Mouse (Mus musculus) neural tube, embryonic 15.5 days (tissue): ENCODE results near the gene Jup. TPM values are rescaled to one million over a fixed set of nuclear protein-coding genes. Genes with fewer than 3 reads are reported as not detected.

Experiments used
- ATAC-seq: fragments of 200-750 bp; cut with Nextera tagmentation; 2 replicates; pipeline ENCODE4 v1.8.0; 2017; ENCODE audit warnings: mild to moderate bottlenecking, moderate TSS enrichment, moderate library complexity; ENCODE audit not compliant: low FRiP score
- H3K27ac ChIP-seq: fragments of 300-500 bp; sonication (generic); replicated peaks from 2 replicates; pipeline ENCODE4 v1.5.1; 2015; ENCODE audit warnings: mild to moderate bottlenecking, inconsistent platforms
- H3K27me3 ChIP-seq: fragments of 300-500 bp; sonication (generic); replicated peaks from 2 replicates; pipeline ENCODE4 v1.6.1; 2015; ENCODE audit warnings: inconsistent platforms
- H3K36me3 ChIP-seq: fragments of 300-500 bp; sonication (generic); 2 replicates; pipeline ENCODE4 v1.6.1; 2015; ENCODE audit warnings: inconsistent platforms
- H3K4me1 ChIP-seq: fragments of 300-500 bp; sonication (generic); 2 replicates; pipeline ENCODE4 v1.6.1; 2015; ENCODE audit warnings: inconsistent platforms
- H3K4me2 ChIP-seq: fragments of 300-500 bp; sonication (generic); 2 replicates; pipeline ENCODE4 v1.6.1; 2015; ENCODE audit warnings: inconsistent platforms, mild to moderate bottlenecking, moderate library complexity
- H3K4me3 ChIP-seq: fragments of 300-500 bp; sonication (generic); replicated peaks from 2 replicates; pipeline ENCODE4 v1.5.1; 2015; ENCODE audit warnings: mild to moderate bottlenecking, inconsistent platforms
- H3K9ac ChIP-seq: fragments of 300-500 bp; sonication (generic); replicated peaks from 2 replicates; pipeline ENCODE4 v1.6.1; 2015; ENCODE audit warnings: mild to moderate bottlenecking, inconsistent platforms
- H3K9me3 ChIP-seq: fragments of 300-500 bp; sonication (generic); replicated peaks from 2 replicates; pipeline ENCODE4 v1.6.1; 2016; ENCODE audit warnings: inconsistent platforms
- WGBS: fragments of 180-500 bp; shearing (Covaris S2); methylation state at CpG from one replicate; pipeline ENCODE4 v1.1.7; 2015; ENCODE audit warnings: mixed read lengths; 5-methylcytosine and 5-hydroxymethylcytosine counted together
- polyA plus RNA-seq: library from polyadenylated mRNA; unstranded; fragments of >200 nt; fragmentation: Nextera tagmentation; extraction: Ambion mirVana; gene quantifications from 2 replicates; pipeline ENCODE4 v1.2.1, GENCODE M21; 2015

Gene Jup
- polyA plus RNA-seq, 1 experiment from 2014 or later, result 58.2 TPM

DNA sequence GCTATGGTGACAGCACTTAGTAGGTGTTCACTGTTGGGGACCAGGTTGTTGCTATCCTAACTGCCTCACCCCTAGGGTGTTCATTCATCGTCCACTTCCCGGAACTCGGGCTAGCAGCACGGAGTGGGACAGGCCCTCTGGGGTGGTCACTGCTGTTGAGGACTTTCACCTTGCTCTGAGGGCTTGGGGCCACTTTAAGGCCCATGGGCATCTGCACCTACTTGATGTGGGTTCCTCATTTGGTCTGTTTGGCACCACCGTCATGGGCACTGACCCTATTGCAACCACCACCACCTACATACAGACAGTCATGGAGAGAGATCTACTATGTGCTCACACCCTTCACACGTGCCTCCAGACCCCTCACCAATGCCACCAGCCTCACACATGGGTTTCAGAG is 10.5 kb downstream of the Jup start:
- H3K9ac ChIP-seq, result no peak overlapping the region
- 90% methylated on average over 6 of the region's 6 CpGs for WGBS
- peaks cover 41% of the 10 kb centered on the region for H3K4me1 ChIP-seq
- H3K27me3 ChIP-seq, result no peaks in the 10 kb centered on the region
- no peaks in the 10 kb centered on the region for H3K9me3 ChIP-seq
- peaks cover 35% of the 10 kb centered on the region for H3K36me3 ChIP-seq
- H3K4me2 ChIP-seq, result no peak overlapping the region
- no peak for ATAC-seq
- H3K27ac ChIP-seq, result no peak overlapping the region
- no peak overlapping the region for H3K4me3 ChIP-seq

DNA sequence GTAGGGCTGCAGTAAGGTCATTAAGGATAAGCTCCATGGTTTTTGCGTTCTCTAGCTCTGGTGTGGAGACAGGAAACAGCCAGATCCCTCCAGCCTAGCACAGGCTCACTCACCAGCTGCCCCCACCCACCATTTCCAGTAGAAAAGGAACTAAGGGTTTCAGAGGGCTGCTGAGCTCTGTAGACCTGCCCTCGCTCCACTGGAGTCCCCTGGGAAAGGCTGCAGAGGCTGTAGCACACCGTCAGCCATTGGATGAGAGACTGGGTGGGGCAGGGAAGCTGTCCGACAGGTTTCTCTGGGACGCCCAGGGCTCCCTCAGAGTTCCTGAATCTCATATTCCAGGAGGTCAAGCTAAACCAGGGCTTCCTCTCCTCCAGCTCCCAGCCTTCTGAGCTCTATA is 11.0 kb downstream of the Jup start:
- Histone ChIP-seq H3K4me2 (no peak overlapping the region), H3K27me3 (no peaks in the 10 kb centered on the region), H3K36me3 (peaks cover 40% of the 10 kb centered on the region), H3K9ac (no peak overlapping the region), H3K4me3 (no peak overlapping the region), H3K4me1 (peaks cover 41% of the 10 kb centered on the region), H3K27ac (no peak overlapping the region), H3K9me3 (no peaks in the 10 kb centered on the region)
- 66% methylated on average over 5 of the region's 5 CpGs for WGBS
- ATAC-seq, result no peak

DNA sequence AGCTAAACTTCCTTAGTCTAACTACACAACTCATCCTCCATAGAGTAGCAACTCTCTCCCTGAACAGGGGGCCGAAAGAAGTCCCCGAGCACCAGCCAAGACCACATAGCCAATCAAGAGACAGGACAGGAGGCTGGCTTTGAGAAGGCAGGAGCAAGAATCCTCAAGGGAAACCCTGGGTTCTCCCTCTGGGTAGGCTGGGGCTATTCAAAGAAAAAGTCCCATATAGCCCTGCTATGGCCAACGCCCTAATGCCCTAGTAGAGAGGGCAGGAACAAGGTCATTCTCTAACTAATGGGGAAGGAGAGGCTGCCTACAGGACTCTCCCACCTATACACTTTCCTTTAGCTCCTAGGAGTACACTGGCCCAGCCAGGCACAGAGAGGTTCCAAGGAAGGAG is 12.5 kb downstream of the Jup start:
- H3K9me3 ChIP-seq, result no peaks in the 10 kb centered on the region
- H3K4me2 ChIP-seq, result no peak overlapping the region
- 83% methylated on average over 3 of the region's 3 CpGs for WGBS
- ATAC-seq, result no peak
- H3K4me1 ChIP-seq, result peaks cover 27% of the 10 kb centered on the region
- peaks cover 51% of the 10 kb centered on the region for H3K36me3 ChIP-seq
- no peaks in the 10 kb centered on the region for H3K27me3 ChIP-seq
- H3K9ac ChIP-seq, result no peak overlapping the region
- H3K27ac ChIP-seq, result no peak overlapping the region
- no peak overlapping the region for H3K4me3 ChIP-seq

GRCm38 (mm10) chr11:100382682-100383081 is 14.9 kb downstream of the Jup start:
- H3K36me3 ChIP-seq, result peaks cover 70% of the 10 kb centered on the region
- ATAC-seq, result no peak
- H3K27ac ChIP-seq, result no peak overlapping the region
- no peak overlapping the region for H3K4me3 ChIP-seq
- no peaks in the 10 kb centered on the region for H3K9me3 ChIP-seq
- 84% methylated on average over 6 of the region's 6 CpGs for WGBS
- H3K4me2 ChIP-seq, result no peak overlapping the region
- H3K4me1 ChIP-seq, result peaks cover 11% of the 10 kb centered on the region
- no peaks in the 10 kb centered on the region for H3K27me3 ChIP-seq
- H3K9ac ChIP-seq, result no peak overlapping the region

- no peaks in the 10 kb centered on the region for H3K4me1 ChIP-seq
- H3K36me3 ChIP-seq, result peaks cover 78% of the 10 kb centered on the region
- no peaks in the 10 kb centered on the region for H3K9me3 ChIP-seq
- H3K4me2 ChIP-seq, result no peak overlapping the region
- H3K4me3 ChIP-seq, result no peak overlapping the region
- H3K27ac ChIP-seq, result no peak overlapping the region
- no peak for ATAC-seq
- 90% methylated on average over 4 of the region's 4 CpGs for WGBS
- no peaks in the 10 kb centered on the region for H3K27me3 ChIP-seq
- H3K9ac ChIP-seq, result no peak overlapping the region
Observed at GRCm38 (mm10) chr11:100379311-100379710, 18.3 kb downstream of the Jup start.

- Histone ChIP-seq H3K9me3 (no peaks in the 10 kb centered on the region), H3K36me3 (peaks cover 77% of the 10 kb centered on the region), H3K4me1 (no peaks in the 10 kb centered on the region), H3K4me3 (no peak overlapping the region), H3K4me2 (no peak overlapping the region), H3K27ac (no peak overlapping the region), H3K27me3 (no peaks in the 10 kb centered on the region), H3K9ac (no peak overlapping the region)
- WGBS, result 93% methylated on average over 5 of the region's 5 CpGs
- ATAC-seq, result no peak
Observed at GRCm38 (mm10) chr11:100378446-100378845, 19.1 kb downstream of the Jup start.

- Histone ChIP-seq H3K4me2 (no peak overlapping the region), H3K9ac (no peak overlapping the region), H3K27ac (no peak overlapping the region), H3K27me3 (no peaks in the 10 kb centered on the region), H3K9me3 (no peaks in the 10 kb centered on the region), H3K4me1 (no peaks in the 10 kb centered on the region), H3K36me3 (peaks cover 76% of the 10 kb centered on the region), H3K4me3 (no peak overlapping the region)
- ATAC-seq, result no peak
- 96% methylated on average over 14 of the region's 14 CpGs for WGBS
Observed at GRCm38 (mm10) chr11:100377989-100378388, 19.6 kb downstream of the Jup start.

GRCm38 (mm10) chr11:100376746-100377389 is 20.7 kb downstream of the Jup start:
- H3K9ac ChIP-seq, result no peak overlapping the region
- no peaks in the 10 kb centered on the region for H3K27me3 ChIP-seq
- H3K4me1 ChIP-seq, result no peaks in the 10 kb centered on the region
- H3K27ac ChIP-seq, result no peak overlapping the region
- ATAC-seq, result no peak
- 92% methylated on average over 21 of the region's 21 CpGs for WGBS
- no peaks in the 10 kb centered on the region for H3K9me3 ChIP-seq
- H3K36me3 ChIP-seq, result peaks cover 66% of the 10 kb centered on the region
- H3K4me2 ChIP-seq, result no peak overlapping the region
- no peak overlapping the region for H3K4me3 ChIP-seq

DNA sequence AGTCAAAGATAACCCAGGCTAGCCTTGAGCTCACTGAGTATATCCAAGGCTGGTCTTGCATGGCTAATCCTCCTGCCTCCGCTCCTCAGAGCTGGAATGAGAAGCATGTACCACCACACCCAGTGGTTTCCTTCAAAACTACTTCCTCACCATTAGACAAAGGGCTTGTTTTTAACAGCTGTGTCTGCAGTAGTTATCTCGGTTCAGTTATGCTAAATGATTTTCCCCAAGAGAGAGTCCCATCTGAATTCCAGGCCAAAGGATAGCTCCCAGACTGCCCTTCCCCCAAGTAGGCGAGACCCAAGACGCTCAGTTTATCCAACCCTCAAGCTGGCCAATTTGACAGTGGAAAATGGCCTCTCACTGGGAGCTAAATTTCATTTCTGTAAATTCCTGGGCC is 21.6 kb downstream of the Jup start:
- whole genome bisulfite sequencing, result 62% methylated on average over 4 of the region's 4 CpGs
- Histone ChIP-seq H3K9me3 (no peaks in the 10 kb centered on the region), H3K4me2 (no peak overlapping the region), H3K4me3 (no peak overlapping the region), H3K27me3 (no peaks in the 10 kb centered on the region), H3K4me1 (no peaks in the 10 kb centered on the region), H3K27ac (no peak overlapping the region), H3K9ac (no peak overlapping the region), H3K36me3 (peaks cover 66% of the 10 kb centered on the region)
- no peak for ATAC-seq

DNA sequence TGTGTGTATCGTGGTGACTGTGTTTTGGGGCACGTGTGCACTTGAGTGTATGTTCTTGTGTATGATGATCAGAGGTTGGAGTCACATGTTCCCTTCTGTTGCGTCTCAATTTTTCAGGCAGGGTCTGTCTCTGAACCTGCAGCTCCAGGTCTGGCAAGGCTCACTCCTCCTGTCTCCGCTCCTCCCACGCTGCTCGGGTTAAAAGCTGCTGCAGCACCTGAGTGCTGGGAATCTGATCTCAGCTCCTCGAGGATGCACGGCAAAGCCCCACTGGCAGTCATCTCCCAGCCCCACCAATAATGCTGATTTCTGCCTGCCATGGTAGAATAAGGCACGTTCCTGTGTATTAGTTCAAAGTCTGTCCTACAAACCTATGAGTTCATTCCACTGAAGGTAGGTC is 22.4 kb downstream of the Jup start:
- Histone ChIP-seq H3K4me1 (no peaks in the 10 kb centered on the region), H3K9ac (no peak overlapping the region), H3K27ac (no peak overlapping the region), H3K4me2 (no peak overlapping the region), H3K4me3 (no peak overlapping the region), H3K27me3 (no peaks in the 10 kb centered on the region), H3K36me3 (peaks cover 64% of the 10 kb centered on the region), H3K9me3 (no peaks in the 10 kb centered on the region)
- no peak for ATAC-seq
- WGBS, result 92% methylated on average over 9 of the region's 9 CpGs

DNA sequence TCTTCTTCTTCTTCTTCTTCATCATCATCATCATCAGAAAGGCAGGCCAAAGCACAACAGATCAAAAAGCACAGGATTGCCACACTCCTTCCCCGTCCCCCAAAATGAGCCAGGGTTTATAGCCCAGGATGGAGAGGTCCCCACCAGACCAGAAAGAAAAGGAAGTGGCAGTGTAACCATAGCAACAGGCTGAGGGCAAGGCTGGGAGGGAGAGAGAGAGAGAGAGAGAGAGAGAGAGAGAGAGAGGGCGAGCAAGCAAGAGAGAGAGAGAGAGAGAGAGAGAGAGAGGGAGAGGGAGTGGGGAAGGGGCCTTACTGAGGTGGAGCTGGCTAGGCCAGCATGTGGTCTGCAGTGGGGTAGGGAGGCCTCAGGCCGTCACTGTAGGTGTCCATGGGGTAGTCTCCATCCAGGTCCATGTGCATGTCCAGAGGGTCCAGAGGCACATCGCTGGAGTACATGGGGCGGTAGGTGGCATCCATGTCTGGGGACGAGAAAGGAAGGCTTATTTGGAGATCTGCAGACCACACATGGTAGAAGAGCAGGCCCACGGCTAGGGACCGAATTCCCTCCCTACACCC is 25.5 kb downstream of the Jup start:
- WGBS, result 66% methylated on average over 7 of the region's 8 CpGs
- ATAC-seq, result no peak

DNA sequence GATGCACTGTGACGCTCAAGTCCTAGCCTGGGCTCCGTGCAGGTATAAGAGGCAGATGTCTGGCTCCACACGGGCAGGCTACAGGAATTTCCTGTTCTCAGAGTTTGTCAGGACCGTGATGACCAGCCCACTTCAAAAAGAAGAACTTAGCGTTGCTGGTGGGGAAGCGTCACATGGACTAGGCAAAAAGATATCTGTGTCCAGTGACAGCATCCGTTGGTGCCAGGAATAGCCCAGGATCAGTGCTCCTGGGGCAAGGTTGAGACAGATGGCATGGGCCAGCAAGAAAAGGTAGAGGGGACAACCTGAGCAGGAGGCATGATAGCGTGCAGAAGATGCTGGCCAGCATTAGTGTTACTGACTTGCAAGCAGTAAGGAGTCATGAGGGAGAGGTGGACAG is 27.7 kb downstream of the Jup start:
- Histone ChIP-seq H3K4me2 (no peak overlapping the region), H3K27ac (no peak overlapping the region), H3K9ac (no peak overlapping the region), H3K27me3 (no peaks in the 10 kb centered on the region), H3K9me3 (no peaks in the 10 kb centered on the region), H3K4me1 (no peaks in the 10 kb centered on the region), H3K36me3 (peaks cover 28% of the 10 kb centered on the region), H3K4me3 (no peak overlapping the region)
- WGBS, result 88% methylated on average over 8 of the region's 8 CpGs
- no peak for ATAC-seq

More for the DNA sequence above, 25.5 kb downstream of the Jup start:
- Histone ChIP-seq H3K27me3 (no peaks in the 10 kb centered on the region), H3K9ac (no peak overlapping the region), H3K4me1 (no peaks in the 10 kb centered on the region), H3K4me2 (no peak overlapping the region), H3K27ac (no peak overlapping the region), H3K9me3 (no peaks in the 10 kb centered on the region), H3K36me3 (peaks cover 44% of the 10 kb centered on the region), H3K4me3 (no peak overlapping the region)
